Mouse (Mus musculus): ENCODE data around the gene D11Wsu47e.

D11Wsu47e gene

DNA sequence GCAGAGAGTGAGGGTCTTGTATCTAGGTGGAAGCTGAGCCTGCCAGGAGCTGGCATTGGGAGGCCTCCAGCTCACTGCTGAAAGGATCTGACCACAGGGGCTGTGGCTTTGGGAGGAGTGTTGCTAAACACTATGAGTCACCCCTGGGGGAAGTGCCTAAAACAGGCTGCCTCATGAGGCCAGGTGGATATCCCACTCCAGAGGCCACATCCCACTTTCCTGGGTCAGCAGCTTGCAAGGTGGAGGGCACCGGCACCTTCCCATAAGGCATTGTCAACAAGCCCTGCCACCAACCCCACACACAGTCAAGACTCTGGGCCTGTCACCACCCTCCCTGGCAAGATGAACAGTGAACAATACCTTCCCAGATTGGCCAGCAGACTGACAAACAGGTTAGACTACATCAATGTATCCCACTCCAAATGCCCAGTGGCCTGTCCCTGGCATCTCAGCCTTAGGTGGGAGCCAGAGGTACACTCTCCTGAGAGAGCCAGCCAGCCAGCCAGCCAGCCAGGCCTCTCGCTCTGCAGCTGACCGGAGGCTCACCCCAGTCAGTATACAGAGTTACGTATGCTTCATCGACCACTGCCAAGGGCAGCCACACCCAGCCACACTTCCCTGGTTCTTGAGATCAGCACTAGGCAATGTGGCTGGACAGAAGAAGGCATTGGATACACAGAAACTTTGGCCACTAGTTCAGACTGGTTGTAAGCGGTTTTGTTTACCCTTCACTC lies 49.6 kb downstream of the D11Wsu47e start:
- DNase-seq (ENCODE audit: low spot score in 2 of 2) = no peak

DNA sequence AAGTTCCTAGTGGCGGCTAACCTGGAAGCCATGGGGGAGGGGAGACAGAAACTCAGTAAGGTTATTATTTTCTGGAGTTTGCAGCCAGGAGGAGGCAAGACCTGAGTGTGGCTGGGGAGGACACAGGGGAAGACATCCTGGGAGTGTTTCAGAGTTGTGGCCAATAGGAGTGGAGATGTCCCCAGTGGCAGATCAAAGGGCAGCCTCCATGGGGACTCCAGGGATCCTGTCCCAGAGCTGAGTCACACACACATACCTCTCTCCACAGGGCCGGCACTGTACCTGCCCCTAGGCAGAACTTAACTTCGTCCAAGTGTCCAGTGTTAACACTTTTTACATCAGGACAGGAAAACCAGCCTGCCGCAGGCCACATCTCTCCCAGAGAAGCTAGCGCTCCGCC lies 50.9 kb downstream of the D11Wsu47e start:
- no peak for DNase-seq (ENCODE audit: low spot score in 2 of 2)

DNA sequence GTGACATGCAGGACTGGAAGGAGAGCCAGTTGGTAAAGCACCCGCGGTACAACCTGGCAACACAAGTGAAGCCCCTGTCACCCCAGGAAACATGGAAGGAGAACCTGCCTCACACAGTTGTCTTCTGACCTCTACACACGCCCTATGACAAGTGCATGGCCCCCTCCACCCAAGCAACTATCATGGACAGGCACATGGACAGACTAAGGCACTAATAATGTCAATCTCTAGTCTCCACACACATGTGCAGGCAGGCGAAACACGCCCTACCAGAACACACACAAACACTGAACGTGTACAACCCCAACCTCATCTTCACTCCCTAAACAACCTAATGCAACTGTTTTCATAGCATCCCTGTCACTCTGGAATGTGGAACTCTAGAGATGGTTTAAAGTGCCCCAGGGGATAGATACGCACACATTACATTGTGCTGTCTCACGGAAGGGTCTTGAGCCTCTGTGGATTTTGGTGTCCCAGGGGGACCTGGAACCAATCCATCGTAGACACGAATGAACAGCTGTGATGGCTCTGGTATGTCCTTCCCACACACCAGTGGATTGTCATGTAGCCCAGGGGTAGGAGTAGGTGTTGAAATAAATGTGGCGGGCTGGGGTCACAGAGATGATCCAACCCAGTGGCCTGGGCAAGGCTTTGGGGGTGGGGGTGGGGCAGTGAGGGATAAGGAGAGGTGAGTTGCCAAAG lies 52.8 kb downstream of the D11Wsu47e start:
- no peak for DNase-seq (ENCODE audit: low spot score in 2 of 2)

DNA sequence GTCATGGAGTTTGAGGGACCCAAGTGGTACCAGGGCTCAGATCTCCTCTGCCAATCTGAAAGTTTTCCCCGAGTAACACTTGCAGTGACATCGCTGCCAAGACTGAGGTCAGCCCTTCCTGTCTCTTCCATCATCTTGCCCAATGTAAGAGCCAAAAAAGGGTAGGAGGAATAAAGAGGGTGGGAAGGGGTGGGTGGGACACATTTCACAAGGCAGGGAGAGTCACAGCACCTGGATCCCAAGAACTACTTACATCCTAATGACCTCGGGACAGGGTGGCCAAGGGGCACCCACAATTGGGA lies 53.3 kb downstream of the D11Wsu47e start:
- no peak for DNase-seq (ENCODE audit: low spot score in 2 of 2)

DNA sequence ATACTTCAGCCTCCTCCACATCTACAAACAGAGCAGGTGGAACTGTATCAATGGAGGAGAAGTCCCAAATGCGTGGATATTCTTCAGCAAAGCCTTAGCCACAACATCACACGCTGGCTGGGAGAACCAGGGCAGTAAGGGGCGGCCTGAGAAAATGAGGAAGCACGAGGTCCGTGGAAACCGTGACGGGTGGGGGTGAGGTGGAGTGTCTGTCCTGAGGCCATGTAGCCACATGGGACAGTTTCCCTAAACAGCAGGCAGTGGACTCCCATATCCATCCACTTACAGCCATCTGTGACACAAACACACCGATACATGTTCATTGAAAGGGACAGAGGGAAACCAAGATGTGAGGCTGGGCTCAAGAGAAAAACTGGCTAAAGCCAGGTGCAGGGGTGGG lies 53.7 kb downstream of the D11Wsu47e start:
- no peak for DNase-seq (ENCODE audit: low spot score in 2 of 2)

DNA sequence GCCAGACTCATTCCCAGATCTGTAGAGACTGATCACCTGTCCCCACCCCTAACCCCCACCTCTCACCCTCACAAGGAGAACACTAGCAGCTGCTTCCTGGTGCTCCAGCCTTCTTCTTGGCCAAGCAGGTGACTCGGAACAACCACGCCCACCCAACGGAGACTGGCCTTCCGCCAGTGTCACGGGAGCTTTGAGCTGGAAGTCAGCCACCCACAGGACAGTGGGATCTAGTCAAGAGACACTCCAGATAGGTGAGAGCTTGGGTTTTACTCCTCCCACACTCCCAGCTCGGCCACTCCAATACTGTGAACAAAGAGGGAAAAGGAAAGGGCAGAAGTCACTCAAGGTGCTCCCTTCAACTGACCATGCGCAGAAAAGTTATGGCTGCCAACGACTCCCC lies 55.0 kb downstream of the D11Wsu47e start:
- DNase-seq (ENCODE audit: low spot score in 2 of 2) = no peak

DNA sequence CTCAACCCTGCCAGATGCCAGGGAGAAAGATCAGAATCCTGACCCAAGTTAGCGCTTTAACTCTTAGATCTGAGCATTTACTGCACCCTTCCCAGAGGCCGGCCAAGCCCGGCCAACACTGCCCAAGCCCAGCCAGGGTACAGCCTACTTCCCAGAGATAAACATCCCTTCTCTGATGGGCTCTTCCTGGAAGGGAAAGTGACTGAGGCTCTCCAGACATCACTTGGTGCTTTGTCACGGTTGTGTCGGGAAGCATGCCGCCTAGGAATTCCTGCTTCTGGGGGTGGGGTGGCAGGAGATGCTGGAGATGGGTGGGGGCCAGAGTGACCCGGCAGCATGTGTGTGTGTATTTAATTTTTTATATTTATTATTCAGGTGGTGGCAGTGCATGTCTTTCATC lies 55.9 kb downstream of the D11Wsu47e start:
- DNase-seq (ENCODE audit: low spot score in 2 of 2) = no peak

DNA sequence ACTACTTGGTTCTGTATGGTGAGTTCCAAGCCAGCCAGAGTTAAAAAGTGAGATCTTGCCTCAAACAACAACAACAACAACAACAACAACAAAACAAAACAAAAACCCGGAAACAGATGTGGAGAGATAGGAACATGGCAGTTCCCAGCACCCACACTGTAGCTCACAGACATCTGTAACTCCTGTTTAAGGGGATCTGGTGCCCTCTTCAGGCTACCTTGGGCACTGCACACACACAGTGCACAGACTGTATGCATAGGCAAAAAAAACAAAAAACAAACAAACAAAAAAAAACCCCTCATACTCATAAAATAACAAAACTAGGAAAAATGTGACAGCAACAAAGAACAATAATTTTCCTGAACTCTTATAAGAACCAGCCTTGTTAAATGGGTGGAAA lies 58.8 kb downstream of the D11Wsu47e start:
- DNase-seq (ENCODE audit: low spot score in 2 of 2) = no peak

Data from frontal cortex, postnatal 14 days (tissue).